Mouse (Mus musculus): Measurements from ENCODE around the gene Fdxr.

The Fdxr gene

DNA sequence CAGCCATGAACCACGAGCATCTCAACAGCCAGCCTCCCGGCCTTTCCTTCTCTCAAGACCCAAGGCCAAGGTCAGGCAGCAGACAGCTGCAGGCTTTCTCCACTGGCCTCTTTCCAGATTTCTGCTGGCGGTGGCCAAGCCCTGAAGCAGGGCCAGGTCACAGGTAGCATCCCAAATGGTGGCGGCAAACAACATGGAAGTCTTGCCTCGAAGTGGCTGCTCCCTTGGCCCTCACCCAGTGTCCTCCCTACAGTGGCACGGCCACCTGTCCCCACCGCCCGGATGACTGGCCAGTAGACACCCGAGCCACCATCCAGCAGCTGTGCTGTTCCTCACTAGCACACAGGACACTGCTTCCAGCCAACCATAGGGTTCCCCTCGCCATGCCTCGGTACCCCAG lies 35.4 kb downstream of the Fdxr start:
- no peak for DNase-seq (ENCODE audit: low spot score)

DNA sequence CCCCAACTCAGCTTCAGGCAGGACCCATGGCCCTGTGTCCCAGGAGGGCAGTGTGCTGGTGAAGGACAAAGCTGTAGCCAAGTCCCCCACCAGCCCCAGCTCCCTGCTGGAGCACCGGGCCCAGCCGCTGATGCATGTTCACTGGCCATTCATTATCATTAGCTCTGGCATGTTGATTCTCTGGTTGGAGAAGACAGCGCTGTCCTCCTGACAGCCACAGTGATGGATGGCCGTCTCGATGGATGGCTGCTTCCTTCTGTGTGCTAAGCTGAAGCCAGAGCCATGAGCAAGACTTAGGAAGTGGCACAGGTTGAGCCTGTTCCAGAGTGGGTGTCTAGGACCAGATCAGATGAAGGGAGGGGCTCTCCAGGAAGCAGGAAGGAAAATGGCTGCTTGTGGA lies 40.3 kb downstream of the Fdxr start:
- no peak for DNase-seq (ENCODE audit: low spot score)

DNA sequence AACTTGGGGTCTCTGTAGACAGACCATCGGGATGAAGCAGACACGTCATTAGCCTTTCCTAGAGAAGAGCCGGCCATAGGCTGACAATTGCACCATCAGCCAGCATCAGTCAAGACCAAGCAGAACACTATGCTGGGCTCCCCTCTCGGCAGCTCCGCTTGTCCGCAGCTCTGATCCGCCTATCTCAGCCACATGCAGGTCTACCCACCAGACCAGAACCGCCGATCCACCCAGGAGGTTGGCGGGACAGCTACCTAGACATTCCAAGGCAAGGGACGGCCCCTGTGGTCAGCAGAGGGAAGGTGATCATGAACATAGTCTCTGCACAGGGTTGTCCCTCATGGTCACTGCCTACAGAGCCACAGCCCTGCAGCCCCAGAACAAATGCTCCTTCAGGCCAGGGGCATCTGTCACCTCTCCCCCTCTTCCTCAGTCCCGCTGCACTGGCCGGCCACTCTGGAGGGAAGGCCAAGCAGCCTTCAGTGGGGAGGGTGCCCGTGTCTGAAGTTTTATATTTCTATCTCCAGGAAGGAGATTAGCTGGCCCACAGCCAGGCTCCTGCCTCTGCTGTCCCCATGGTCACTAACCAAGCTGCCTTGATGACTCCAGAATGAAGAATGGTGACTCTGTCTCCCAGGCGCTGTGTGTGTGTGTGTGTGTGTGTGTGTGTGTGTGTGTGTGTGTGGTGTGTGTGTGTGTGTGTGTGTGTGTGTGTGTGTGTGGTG lies 42.4 kb downstream of the Fdxr start:
- DNase-seq (ENCODE audit: low spot score), result no peak

DNA sequence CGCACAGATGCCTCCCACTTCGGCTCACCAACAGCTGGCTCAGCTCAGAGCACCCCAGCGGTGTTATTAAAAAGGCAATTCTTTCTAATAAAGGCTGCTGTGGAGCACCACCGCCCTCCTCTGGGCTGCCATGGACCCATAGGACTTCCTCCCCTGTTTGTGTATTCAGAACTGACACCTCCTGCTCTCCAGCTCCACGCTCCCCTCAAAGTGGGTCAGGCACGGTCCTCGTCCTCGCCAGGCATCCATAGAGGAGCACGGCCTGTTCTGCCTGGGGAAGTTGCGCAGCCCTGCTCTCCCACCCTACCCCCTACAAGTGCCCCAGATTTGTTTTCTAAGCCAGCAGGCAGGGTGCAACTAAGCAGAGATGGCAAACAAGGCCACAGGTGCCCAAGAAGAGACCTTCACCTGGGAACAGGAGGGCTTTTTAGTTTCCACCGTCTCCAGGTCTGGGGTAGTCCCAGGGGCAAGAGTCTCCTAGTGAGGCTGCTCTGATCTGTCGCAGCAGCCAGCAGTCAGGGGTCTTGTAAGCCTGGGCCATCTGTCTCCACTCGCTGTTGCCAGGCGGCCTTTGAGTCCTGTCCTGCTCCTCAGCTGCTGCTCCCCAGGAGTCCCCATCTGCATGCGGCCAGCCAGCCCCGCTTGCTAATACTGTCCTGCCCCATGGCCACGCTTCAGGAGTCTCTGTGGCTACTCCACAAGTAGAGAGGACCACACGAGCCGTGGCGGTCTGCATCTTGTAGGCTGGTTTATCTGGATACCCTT lies 43.1 kb downstream of the Fdxr start:
- no peak for DNase-seq (ENCODE audit: low spot score)

DNA sequence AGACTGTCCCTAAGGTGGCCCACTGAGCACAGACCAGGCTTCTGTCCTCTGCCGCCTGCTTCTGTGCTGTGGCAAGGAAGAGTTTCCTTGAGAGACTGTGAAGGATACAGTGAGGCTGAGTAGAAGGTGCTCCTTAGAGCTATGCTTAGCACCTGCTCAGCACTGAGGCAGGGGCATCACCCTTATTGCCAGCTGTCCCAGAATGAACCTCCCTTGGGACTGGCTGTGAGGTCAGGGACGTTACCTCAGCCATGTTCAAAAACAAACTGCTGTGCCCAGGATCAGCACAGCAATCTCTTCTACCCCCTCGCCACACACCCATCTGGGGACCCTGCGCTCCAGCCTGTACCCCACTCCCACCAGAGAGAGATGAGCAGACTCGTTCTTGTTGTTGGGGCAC lies 44.0 kb downstream of the Fdxr start:
- no peak for DNase-seq (ENCODE audit: low spot score)

DNA sequence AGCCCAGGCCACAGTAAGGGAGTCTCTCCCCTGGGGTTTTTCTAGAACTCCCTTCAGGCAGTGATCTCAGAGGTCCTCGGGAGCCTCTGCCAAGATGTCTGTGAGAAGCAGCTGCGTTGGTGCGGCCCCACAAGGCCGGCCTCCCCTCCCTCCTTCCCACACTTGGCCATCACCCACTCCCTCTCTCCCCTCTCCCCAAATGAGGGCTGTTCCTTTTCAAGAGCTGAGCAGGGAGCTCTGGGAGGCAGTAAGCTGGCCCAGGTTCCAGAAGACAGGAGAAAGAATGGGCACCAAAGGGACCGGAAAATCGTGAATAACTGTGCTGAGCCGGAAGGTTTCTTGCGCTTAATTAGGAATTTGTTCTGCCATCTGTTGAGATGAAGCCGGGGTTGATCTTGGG lies 44.9 kb downstream of the Fdxr start:
- DNase-seq (ENCODE audit: low spot score), result no peak

DNA sequence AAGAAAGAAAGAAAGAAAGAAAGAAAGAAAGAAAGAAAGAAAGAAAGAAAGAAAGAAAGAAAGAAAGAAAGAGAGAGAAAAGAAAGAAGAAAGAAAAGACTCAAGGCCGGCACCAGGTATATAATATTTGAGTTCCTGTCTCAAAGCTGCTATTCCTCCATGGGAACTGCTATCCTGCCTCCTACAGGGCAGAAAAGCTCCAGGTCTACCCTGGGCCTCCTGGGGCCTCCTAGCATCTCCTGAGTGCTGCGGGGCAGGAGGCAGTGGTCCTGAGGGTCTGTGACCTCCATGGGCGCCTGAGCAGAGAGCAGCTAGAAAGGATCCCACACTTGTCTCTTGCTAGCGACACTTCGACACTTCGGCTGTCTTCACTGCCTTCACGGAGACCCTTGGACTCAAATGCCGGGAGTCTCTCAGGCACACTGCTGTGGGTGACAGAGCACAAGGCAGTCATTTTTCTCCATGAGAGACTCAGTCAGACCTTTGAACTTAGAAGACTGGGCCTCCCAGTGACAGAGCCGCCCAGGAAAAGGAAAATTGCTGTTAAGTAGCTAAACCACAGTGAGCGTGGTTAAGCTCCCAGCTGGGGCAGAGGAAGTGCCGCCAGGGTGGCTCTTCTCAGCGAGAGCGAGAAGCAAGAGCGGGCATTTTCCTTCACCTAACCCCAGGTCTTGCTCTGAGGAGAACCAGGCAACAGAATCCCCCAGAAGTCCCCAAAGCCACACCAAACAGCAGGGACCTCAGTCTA lies 45.5 kb downstream of the Fdxr start:
- DNase-seq (ENCODE audit: low spot score), result no peak

DNA sequence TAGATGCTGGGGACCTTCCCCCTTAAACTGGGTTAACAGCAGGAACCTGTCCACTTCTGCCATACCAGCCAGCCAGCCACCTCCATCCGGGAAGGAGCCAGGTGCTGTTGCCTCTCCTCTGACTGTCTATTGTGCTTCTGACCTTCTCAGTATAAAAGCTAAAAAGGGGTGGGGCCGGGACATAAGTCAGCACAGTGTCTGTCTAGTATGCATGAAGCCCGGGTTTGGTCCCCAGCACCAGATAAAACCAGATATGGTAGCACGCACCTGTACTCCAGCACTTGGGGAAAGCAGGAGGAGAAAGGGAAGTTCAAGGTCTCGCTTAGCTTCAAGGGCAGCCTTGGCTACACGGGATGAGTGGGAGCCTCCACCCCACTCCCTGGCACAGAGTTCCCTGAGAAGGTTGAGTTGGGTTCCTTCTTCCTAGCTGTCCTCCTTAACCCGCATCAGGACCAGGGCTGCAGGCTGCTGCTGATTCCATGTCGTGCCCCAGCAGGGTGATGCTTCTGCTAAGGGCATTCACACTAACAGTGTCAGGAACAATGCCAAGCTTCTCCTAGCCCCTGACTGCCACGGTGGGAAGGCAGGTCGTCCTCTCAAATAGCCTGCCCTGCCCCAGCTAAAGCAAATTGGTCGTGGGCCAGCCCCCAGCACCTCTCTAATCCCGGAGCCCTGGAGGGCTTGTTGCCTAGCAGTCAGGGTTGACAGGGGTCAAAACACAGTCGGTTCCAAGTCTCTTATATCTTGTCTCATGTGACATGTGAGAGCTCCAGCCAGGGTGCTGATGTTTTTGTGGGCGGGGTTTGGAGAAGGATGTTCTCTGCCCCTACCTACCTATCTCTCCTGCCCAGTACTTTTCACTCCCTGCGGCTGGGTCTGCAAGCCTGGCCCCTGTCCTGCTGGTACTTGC lies 47.6 kb downstream of the Fdxr start:
- no peak for DNase-seq (ENCODE audit: low spot score)

DNA sequence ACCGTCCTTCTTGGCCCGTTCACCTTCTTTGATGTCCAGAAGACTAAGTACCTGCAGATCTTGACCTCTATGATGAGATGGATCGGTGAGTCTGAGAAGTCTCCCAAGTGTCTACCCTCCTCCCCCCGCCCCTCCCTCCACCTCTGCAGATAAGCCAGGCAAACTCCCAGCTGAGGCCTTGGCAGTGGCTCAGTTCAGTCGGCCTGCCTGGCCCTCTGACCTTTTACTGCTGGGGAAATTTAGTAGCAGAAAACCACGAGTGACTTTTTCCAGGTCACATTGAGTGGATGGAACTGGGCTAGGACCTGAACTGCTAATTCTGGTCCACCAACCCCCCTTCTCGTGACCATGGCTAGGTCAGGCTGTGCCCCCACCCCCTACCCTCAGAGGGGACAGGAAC lies 48.4 kb downstream of the Fdxr start:
- no peak for DNase-seq (ENCODE audit: low spot score)

DNA sequence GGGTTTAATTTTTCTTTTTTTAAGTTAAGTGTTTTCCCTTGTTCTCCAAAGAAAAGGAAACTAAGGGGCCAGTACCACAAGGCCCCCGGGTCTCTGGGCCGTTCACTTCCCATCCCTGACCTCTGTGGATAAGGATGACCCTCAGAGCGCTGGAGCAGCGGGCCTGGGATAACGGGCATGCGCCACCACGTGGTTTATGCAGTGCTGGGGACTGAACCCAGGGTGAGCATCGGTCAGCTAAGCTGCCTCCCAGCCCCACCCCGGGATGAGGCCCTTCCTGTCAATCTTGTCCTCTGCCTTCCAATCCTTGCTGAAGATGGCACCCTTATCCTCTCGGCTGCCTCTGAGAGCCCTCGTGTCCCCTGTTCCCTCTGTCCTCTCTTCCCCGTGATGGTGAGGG lies 49.2 kb downstream of the Fdxr start:
- no peak for DNase-seq (ENCODE audit: low spot score)

DNA sequence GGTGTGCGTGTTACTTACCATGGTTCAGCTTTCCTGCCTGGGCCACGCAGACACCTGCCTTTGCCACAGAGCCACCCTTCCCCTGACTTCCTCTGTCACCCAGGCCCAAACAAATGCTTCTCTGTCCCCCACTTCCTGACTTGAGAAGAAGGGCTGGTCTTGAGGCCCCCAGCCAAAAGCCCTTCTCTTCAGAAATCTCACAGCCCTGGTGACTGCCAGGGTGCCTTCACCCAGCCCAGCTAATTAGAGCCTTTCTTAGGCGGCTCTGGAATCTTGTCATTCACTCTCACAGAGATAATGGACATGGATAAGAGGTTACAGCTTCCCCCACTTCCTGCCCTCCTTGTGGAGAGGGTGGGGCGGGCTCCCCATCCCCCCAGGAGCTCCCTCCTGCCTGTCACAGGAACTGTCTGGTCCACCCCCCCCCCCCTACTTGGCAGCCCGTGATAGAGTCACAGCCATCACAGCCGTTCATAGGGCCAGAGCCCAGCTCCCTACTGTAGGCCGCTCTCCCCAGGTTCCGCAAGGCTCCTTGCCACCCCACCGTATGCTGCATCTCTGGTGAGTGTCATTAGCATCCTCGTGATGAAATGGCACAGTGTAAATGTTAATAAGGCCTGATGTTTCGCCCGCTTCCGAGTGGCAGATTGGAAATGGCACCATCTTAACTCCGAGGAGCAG lies 49.9 kb downstream of the Fdxr start:
- no peak for DNase-seq (ENCODE audit: low spot score)

DNA sequence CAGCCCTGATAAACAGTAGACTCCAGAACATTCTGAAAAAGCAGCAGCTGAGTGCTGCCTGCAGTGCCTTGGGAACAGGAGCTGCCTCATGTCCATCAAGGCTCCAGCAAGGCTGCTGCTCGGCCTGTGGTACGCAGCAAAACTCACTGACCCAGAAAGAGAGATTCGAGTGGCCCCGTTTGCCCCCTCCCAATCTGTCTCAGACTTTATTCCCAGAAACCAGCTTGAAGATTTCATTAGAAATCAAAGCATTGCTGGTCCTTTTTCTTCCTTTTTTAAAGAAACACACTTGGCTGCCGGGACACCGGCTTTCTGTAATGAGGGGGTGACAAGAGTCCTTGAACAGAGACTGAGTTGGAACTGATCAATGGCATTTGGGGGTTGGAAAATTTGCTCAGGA lies 51.5 kb downstream of the Fdxr start:
- no peak for DNase-seq (ENCODE audit: low spot score)

DNA sequence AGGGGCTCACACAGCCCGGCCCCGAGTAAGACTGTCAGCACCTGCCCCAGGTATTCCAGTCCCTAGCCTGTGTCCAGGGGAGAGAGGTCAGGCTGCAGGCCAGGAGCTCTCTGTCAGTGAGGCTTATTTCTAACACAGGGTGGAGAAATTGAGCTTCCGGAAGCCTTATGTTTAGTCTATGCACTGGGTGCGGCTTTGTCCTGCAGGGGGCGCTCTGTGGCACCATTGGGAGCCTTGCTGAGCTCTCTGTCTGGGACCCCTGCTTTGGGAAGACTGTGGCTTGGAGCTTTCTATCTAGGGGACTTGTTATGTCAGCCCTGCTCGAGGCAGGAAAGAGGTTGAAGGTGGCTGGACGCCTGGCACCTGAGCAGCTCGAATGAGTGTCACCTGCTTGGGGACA lies 52.0 kb downstream of the Fdxr start:
- DNase-seq (ENCODE audit: low spot score), result no peak

DNA sequence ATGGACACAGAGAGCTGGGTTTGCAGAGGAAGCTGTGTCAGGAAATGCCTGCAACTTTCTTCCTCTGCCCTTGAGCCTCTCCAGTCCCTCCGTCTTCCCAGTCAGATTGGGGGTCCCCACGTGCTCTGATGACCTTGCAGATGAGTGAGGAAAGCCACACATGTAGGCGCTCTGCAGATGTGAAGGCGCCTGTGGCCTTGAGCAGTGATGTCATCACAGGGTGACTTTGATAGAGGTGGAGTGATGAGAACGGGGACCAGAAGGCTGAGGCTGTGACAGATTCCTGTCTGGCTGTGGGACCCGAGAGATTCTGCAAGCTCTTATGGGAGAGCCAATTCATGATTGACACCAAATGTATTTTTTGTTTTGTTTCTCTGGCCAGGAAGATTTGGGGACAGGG lies 53.0 kb downstream of the Fdxr start:
- no peak for DNase-seq (ENCODE audit: low spot score)

DNA sequence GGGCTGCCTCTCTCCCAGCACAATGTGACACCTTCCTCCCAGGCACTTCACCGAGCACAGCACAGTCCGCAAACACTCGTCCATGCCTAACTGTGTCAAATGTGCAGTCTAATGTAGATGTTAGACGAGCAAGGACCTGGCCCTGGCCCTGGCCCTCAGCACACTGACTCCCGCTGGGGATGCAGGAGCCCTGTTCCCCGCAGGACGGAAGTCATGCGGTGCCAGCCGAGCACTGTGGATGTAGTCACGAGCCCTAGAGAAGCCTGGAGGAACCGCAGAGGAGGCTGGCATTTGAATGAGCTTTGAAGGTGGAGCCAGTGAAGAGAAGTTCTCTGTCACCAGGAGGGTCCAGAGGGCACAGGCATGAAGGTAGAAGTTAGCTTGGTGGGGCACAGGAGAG lies 53.4 kb downstream of the Fdxr start:
- no peak for DNase-seq (ENCODE audit: low spot score)

DNA sequence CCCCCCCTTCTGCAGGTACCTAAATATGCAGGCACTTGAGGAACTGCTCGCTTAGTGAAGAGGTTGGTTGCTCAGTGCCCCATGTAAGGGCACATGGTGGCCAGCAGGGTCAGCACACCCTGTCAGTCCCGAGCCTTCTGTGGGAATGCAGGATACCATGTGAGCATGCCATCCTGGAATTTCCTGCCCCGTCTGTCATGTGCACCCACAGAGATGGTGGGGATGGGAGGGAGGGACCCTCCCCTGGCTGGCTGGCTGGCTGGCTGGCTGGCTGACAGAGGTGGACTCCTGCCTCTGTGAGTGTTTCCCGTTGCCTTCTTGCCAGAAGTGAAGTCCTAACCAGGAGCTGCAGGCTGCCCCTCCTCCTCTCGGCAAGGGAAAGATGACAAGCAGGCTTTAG lies 54.3 kb downstream of the Fdxr start:
- no peak for DNase-seq (ENCODE audit: low spot score)

DNA sequence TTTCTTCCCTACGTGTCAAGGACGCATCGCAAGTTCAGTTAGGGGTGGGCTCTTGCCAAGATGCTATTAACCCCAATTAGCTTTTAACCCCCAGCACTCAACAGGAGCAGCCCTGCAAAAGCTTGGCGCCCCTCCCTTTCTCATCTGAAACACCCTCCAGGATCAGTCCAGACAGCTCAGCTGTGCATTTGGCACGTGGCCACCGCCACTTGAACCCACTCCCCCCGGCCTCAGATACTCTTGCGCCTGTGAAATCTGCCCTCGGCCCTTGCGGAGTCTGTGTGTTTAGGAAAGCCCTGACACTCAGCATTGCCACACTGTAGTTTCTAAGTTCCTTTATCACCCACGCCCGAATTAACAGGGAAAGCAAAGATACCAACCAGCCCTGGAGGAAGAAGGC lies 54.8 kb downstream of the Fdxr start:
- DNase-seq (ENCODE audit: low spot score), result no peak

DNA sequence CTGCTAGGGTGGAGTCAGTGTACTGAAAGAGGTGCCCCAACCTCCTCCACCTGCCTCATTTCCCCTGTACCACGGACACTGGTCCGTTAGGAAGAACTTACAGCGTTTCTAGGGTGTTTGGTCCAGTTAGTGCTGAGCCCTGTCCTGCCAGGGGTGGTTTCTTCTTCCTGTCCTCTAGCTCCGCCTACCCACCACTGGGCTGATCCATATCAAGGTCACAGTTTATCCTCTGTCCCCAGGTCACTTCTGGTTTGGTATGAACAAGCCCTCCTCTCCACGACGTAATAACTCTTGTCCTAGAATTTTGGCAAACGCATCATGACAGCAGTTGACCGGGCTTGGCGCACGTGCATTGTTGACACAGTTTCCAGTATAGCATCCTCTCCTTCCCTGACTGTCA lies 57.2 kb downstream of the Fdxr start:
- DNase-seq (ENCODE audit: low spot score), result no peak

DNA sequence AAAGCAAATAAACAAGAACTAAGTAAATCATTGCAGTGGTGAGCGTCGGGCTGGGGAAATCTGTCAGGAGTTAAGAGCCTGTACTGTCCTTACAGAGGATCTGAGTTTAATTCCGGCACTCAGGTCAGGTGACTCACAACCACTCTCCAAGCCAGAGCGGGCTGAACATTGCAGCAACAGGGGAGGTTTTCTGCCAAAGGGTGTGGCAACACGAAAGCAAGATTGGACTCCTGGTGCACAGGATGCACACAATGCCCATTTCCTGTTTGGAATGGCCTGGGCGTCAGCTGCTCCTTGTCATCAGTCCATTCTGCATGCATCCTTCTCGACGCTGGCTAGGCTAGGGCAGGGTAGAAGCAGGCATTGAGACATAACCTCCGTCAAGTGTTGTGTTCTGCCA lies 57.6 kb downstream of the Fdxr start:
- DNase-seq (ENCODE audit: low spot score), result no peak
